Mouse (Mus musculus): ENCODE results near the gene Olfr403. TPM values are rescaled to one million over a fixed set of nuclear protein-coding genes. Genes with fewer than 3 reads are reported as not detected.

The Olfr403 gene
- polyA plus RNA-seq, 2 experiments, result not detected

- TF ChIP-seq EP300 (IDR thresholded peaks at IDR 0.05; ENCODE audit: low read depth), result no peak
- TF ChIP-seq CTCF (IDR thresholded peaks at IDR 0.05; ENCODE audit: low read depth), result no peak
- WGBS (ENCODE audit: insufficient replicate concordance), result 46% methylated on average over 4 of the region's 4 CpGs
- Histone ChIP-seq H3K4me2 (ENCODE audit: low read depth) (no peak overlapping the region), H3K9ac (replicated peaks) (no peak overlapping the region), H3K36me3 (replicated peaks; ENCODE audit: control insufficient read depth, insufficient read depth, low read depth) (no peaks in the 10 kb centered on the region), H3K4me1 (replicated peaks; ENCODE audit: control insufficient read depth in 2 of 2, insufficient read depth in 2 of 2, low read length in 1 of 2) (no peaks in the 10 kb centered on the region), H3K27me3 (ENCODE audit: control insufficient read depth, insufficient read depth, low read length) (no peaks in the 10 kb centered on the region), H3K27ac (no peak overlapping the region), H3K4me3 (ENCODE audit: insufficient read depth in 1 of 2, low read depth in 2 of 2, low read length in 2 of 2) (no peak overlapping the region), H3K9me3 (ENCODE audit: control insufficient read depth, low read length) (no peaks in the 10 kb centered on the region)
- ATAC-seq (ENCODE audit: insufficient read depth) (no peak), DNase-seq (ENCODE audit: low read depth in 3 of 3, low spot score in 3 of 3) (no peak)
Measured at GRCm38 (mm10) chr11:74183745-74184144, 2.3 kb upstream of the Olfr403 start.

GRCm38 (mm10) chr11:74211279-74211678 is 25.2 kb downstream of the Olfr403 start, which contains the start of gene Olfr43:
Gene Olfr43, minus strand, starts transcription at chr11:74211379.
- no peaks in the 10 kb centered on the region for H3K36me3 ChIP-seq (replicated peaks; ENCODE audit: control insufficient read depth, insufficient read depth, low read depth)
- no peak for ATAC-seq (ENCODE audit: insufficient read depth)
- no peak within 1 kb of the TSS for H3K4me2 ChIP-seq (ENCODE audit: low read depth)
- no peak within 1 kb of the TSS for H3K27ac ChIP-seq
- H3K4me3 ChIP-seq (ENCODE audit: insufficient read depth in 1 of 2, low read depth in 2 of 2, low read length in 2 of 2), result no peak within 1 kb of the TSS
- H3K27me3 ChIP-seq (ENCODE audit: control insufficient read depth, insufficient read depth, low read length), result no peaks in the 10 kb centered on the region
- WGBS (ENCODE audit: insufficient replicate concordance), result 18% methylated on average over 1 of the region's 1 CpGs
- TF ChIP-seq EP300 (IDR thresholded peaks at IDR 0.05; ENCODE audit: low read depth), result no peak
- no peak for TF ChIP-seq CTCF (IDR thresholded peaks at IDR 0.05; ENCODE audit: low read depth)
- no peak within 1 kb of the TSS for H3K9ac ChIP-seq (replicated peaks)
- H3K9me3 ChIP-seq (ENCODE audit: control insufficient read depth, low read length), result no peaks in the 10 kb centered on the region
- DNase-seq (ENCODE audit: low read depth in 3 of 3, low spot score in 3 of 3), result no peak
- no peaks in the 10 kb centered on the region for H3K4me1 ChIP-seq (replicated peaks; ENCODE audit: control insufficient read depth in 2 of 2, insufficient read depth in 2 of 2, low read length in 1 of 2)

DNA sequence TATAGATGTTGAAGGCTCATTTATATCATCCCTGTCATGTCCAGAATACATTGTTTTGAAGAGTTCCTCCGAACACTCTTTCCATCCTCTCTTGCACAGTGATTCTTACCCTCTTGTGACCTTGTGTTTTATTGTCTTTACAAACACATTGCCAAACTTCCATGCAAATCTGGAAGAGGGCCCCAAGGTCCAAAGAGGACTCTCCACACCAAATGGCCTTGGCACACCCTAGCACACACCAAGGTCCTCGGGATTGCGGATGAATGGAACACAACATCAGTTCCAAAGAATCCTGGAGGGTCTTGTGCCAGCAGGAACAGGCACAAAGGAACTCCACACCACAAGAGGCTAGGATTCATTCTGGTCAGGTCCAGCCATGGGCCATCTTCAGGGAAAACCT is 55.2 kb downstream of the Olfr403 start:
- Histone ChIP-seq H3K27me3 (ENCODE audit: control insufficient read depth, insufficient read depth, low read length) (no peaks in the 10 kb centered on the region), H3K36me3 (replicated peaks; ENCODE audit: control insufficient read depth, insufficient read depth, low read depth) (no peaks in the 10 kb centered on the region), H3K27ac (no peak overlapping the region), H3K4me2 (ENCODE audit: low read depth) (no peak overlapping the region), H3K4me3 (ENCODE audit: insufficient read depth in 1 of 2, low read depth in 2 of 2, low read length in 2 of 2) (no peak overlapping the region), H3K9ac (replicated peaks) (no peak overlapping the region), H3K4me1 (replicated peaks; ENCODE audit: control insufficient read depth in 2 of 2, insufficient read depth in 2 of 2, low read length in 1 of 2) (no peaks in the 10 kb centered on the region), H3K9me3 (ENCODE audit: control insufficient read depth, low read length) (no peaks in the 10 kb centered on the region)
- no peak for TF ChIP-seq CTCF (IDR thresholded peaks at IDR 0.05; ENCODE audit: low read depth)
- no peak for TF ChIP-seq EP300 (IDR thresholded peaks at IDR 0.05; ENCODE audit: low read depth)
- ATAC-seq (ENCODE audit: insufficient read depth), result no peak
- no peak for DNase-seq (ENCODE audit: low read depth in 3 of 3, low spot score in 3 of 3)
- 60% methylated on average over 3 of the region's 3 CpGs for WGBS (ENCODE audit: insufficient replicate concordance)

Other genes with a start within 250 kb of the Olfr403 start
- gene Olfr23, start 249.6 kb upstream of the Olfr403 start, polyA plus RNA-seq (2012; rRNA removed), result not detected in 2 replicates
- not detected in 2 replicates for gene Olfr23, start 249.6 kb upstream of the Olfr403 start, polyA plus RNA-seq (2014; fragmentation: Nextera tagmentation; extraction: Ambion mirVana)
- gene Olfr397, start 225.4 kb upstream of the Olfr403 start, polyA plus RNA-seq (2012; rRNA removed), result not detected in 2 replicates
- not detected in 2 replicates for gene Olfr397, start 225.4 kb upstream of the Olfr403 start, polyA plus RNA-seq (2014; fragmentation: Nextera tagmentation; extraction: Ambion mirVana)
- not detected in 2 replicates for gene Olfr398, start 195.8 kb upstream of the Olfr403 start, polyA plus RNA-seq (2012; rRNA removed)
- not detected in 2 replicates for gene Olfr398, start 195.8 kb upstream of the Olfr403 start, polyA plus RNA-seq (2014; fragmentation: Nextera tagmentation; extraction: Ambion mirVana)
- not detected in 2 replicates for gene Olfr139, start 129.7 kb upstream of the Olfr403 start, polyA plus RNA-seq (2012; rRNA removed)
- gene Olfr139, start 129.7 kb upstream of the Olfr403 start, polyA plus RNA-seq (2014; fragmentation: Nextera tagmentation; extraction: Ambion mirVana), result not detected in 2 replicates
- not detected in 2 replicates for gene Olfr399, start 129.6 kb upstream of the Olfr403 start, polyA plus RNA-seq (2012; rRNA removed)
- not detected in 2 replicates for gene Olfr399, start 129.6 kb upstream of the Olfr403 start, polyA plus RNA-seq (2014; fragmentation: Nextera tagmentation; extraction: Ambion mirVana)
- not detected in 2 replicates for gene Zfp616, start 116.3 kb upstream of the Olfr403 start, polyA plus RNA-seq (2012; rRNA removed)
- not detected in 2 replicates for gene Zfp616, start 116.3 kb upstream of the Olfr403 start, polyA plus RNA-seq (2014; fragmentation: Nextera tagmentation; extraction: Ambion mirVana)
- not detected in 2 replicates for gene Olfr401, start 72.5 kb upstream of the Olfr403 start, polyA plus RNA-seq (2012; rRNA removed)
- gene Olfr401, start 72.5 kb upstream of the Olfr403 start, polyA plus RNA-seq (2014; fragmentation: Nextera tagmentation; extraction: Ambion mirVana), result not detected in 2 replicates
- not detected in 2 replicates for gene Olfr402, start 32.7 kb upstream of the Olfr403 start, polyA plus RNA-seq (2012; rRNA removed)
- not detected in 2 replicates for gene Olfr402, start 32.7 kb upstream of the Olfr403 start, polyA plus RNA-seq (2014; fragmentation: Nextera tagmentation; extraction: Ambion mirVana)
- gene Olfr43, start 25.1 kb downstream of the Olfr403 start, polyA plus RNA-seq (2012; rRNA removed), result not detected in 2 replicates
- gene Olfr43, start 25.1 kb downstream of the Olfr403 start, polyA plus RNA-seq (2014; fragmentation: Nextera tagmentation; extraction: Ambion mirVana), result not detected in 2 replicates
- gene Olfr406, start 73.6 kb downstream of the Olfr403 start, polyA plus RNA-seq (2012; rRNA removed), result not detected in 2 replicates
- not detected in 2 replicates for gene Olfr406, start 73.6 kb downstream of the Olfr403 start, polyA plus RNA-seq (2014; fragmentation: Nextera tagmentation; extraction: Ambion mirVana)
- not detected in 2 replicates for gene Olfr59, start 97.5 kb downstream of the Olfr403 start, polyA plus RNA-seq (2012; rRNA removed)
- not detected in 2 replicates for gene Olfr59, start 97.5 kb downstream of the Olfr403 start, polyA plus RNA-seq (2014; fragmentation: Nextera tagmentation; extraction: Ambion mirVana)
- not detected in 2 replicates for gene Olfr410, start 151.8 kb downstream of the Olfr403 start, polyA plus RNA-seq (2012; rRNA removed)
- gene Olfr410, start 151.8 kb downstream of the Olfr403 start, polyA plus RNA-seq (2014; fragmentation: Nextera tagmentation; extraction: Ambion mirVana), result not detected in 2 replicates
- not detected in 2 replicates for gene Olfr411, start 166.4 kb downstream of the Olfr403 start, polyA plus RNA-seq (2012; rRNA removed)
- not detected in 2 replicates for gene Olfr411, start 166.4 kb downstream of the Olfr403 start, polyA plus RNA-seq (2014; fragmentation: Nextera tagmentation; extraction: Ambion mirVana)
- not detected in 2 replicates for gene Olfr412, start 175.8 kb downstream of the Olfr403 start, polyA plus RNA-seq (2012; rRNA removed)
- gene Olfr412, start 175.8 kb downstream of the Olfr403 start, polyA plus RNA-seq (2014; fragmentation: Nextera tagmentation; extraction: Ambion mirVana), result not detected in 2 replicates

Measured in liver, embryonic 14.5 days (tissue).